Mouse (Mus musculus) forebrain, embryonic 14.5 days (tissue): ENCODE measurements at regions not wholly inside any gene's neighbourhood (a gene's known extent, or its start where the extent isn't known, plus 50 kb on each side); places are given as distances from the start of the nearest gene placed in this dataset.

Experiments
- ATAC-seq: fragments of 200-750 bp; cut with Nextera tagmentation; 2 replicates; pipeline ENCODE4 v1.8.0; 2017; ENCODE audit warnings: mild to moderate bottlenecking, moderate library complexity
- DNase-seq: peaks from one replicate; pipeline ENCODE4 v3.0.0-alpha.2; 2015; ENCODE audit warnings: low spot score
- H3K27ac ChIP-seq: fragments of 300-500 bp; sonication (generic); 2 replicates; pipeline ENCODE4 v1.5.1; 2014; ENCODE audit warnings: low read depth, mild to moderate bottlenecking, control low read depth, low read length, moderate library complexity
- H3K27me3 ChIP-seq: fragments of 300-500 bp; sonication (generic); replicated peaks from 2 replicates; pipeline ENCODE4 v1.6.1; 2014; ENCODE audit warnings: low read length, control low read depth, mixed read lengths; ENCODE audit not compliant: control insufficient read depth, insufficient read depth
- H3K36me3 ChIP-seq: fragments of 300-500 bp; sonication (generic); 2 replicates; pipeline ENCODE4 v1.6.1; 2014; ENCODE audit warnings: low read length, control low read depth; ENCODE audit not compliant: control insufficient read depth, insufficient read depth
- H3K4me1 ChIP-seq: fragments of 300-500 bp; sonication (generic); 2 replicates; pipeline ENCODE4 v1.6.1; 2014; ENCODE audit warnings: antibody characterized with exemption, low read length, control low read depth; ENCODE audit not compliant: control insufficient read depth, insufficient read depth
- H3K4me2 ChIP-seq: fragments of 300-500 bp; sonication (generic); 2 replicates; pipeline ENCODE4 v1.6.1; 2014; ENCODE audit warnings: mild to moderate bottlenecking, control low read depth, low read length
- H3K4me3 ChIP-seq: fragments of 300-500 bp; sonication (generic); 2 replicates; pipeline ENCODE4 v1.5.1; 2014; ENCODE audit warnings: low read depth, low read length, control low read depth
- H3K9ac ChIP-seq: fragments of 300-500 bp; sonication (generic); 2 replicates; pipeline ENCODE4 v1.6.1; 2014; ENCODE audit warnings: mild to moderate bottlenecking, low read length, control low read depth, moderate library complexity
- H3K9me3 ChIP-seq: fragments of 300-500 bp; sonication (generic); replicated peaks from 2 replicates; pipeline ENCODE4 v1.6.1; 2016; ENCODE audit warnings: low read length, control low read depth, mixed read lengths; ENCODE audit not compliant: control insufficient read depth
- WGBS: fragments of 180-500 bp; shearing (Covaris S2); extraction: QIAGEN DNeasy Blood & Tissue Kit; methylation state at CpG from one replicate; pipeline ENCODE4 v1.1.7; 2014; 5-methylcytosine and 5-hydroxymethylcytosine counted together

GRCm38 (mm10) chr4:82029237-82029636 is 586.6 kb upstream of the Mpdz start:
- Histone ChIP-seq H3K4me3 (no peak overlapping the region), H3K4me2 (no peak overlapping the region), H3K36me3 (no peaks in the 10 kb centered on the region), H3K4me1 (peaks cover 6% of the 10 kb centered on the region; the same call in 1 of the 2 replicates), H3K9ac (no peak overlapping the region), H3K27me3 (no peaks in the 10 kb centered on the region), H3K9me3 (no peaks in the 10 kb centered on the region), H3K27ac (no peak overlapping the region)
- 78% methylated on average over 9 of the region's 9 CpGs for WGBS
- no peak for ATAC-seq
- no peak for DNase-seq

GRCm38 (mm10) chr4:82027447-82027881 is 584.8 kb upstream of the Mpdz start:
- WGBS, result 12% methylated on average over 9 of the region's 9 CpGs
- peaks cover 6% of the 10 kb centered on the region; the same call in 1 of the 2 replicates for H3K4me1 ChIP-seq
- peak overlapping the region; percentile 39 for H3K4me2 ChIP-seq
- no peak overlapping the region for H3K4me3 ChIP-seq
- ATAC-seq (peak; percentile 79), DNase-seq (peak; percentile 61)
- 0 out of 2 replicates have a peak overlapping the region, but pooled peaks have one; percentile 21 for H3K27ac ChIP-seq
- no peaks in the 10 kb centered on the region for H3K36me3 ChIP-seq
- H3K27me3 ChIP-seq, result no peaks in the 10 kb centered on the region
- H3K9ac ChIP-seq, result no peak overlapping the region
- H3K9me3 ChIP-seq, result no peaks in the 10 kb centered on the region

DNA sequence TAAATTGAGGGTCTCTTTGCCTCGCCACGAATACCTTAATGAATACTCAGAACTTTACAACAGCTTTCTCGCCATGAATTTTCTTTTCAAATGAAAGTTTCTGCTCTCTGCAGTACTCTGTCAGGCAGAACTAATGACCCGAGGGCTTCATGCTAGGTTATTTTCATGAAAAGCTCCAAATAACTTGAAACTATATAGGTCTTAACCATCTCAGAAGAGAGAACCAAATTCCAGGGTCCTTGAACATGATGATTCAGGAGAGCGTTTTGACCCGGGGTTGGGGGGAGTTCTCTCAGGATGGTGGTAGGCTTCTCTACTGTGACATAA is 558.8 kb upstream of the Mpdz start:
- H3K9ac ChIP-seq, result no peak overlapping the region
- H3K9me3 ChIP-seq, result no peaks in the 10 kb centered on the region
- no peak overlapping the region for H3K4me3 ChIP-seq
- ATAC-seq (no peak), DNase-seq (no peak)
- H3K36me3 ChIP-seq, result no peaks in the 10 kb centered on the region
- no peaks in the 10 kb centered on the region for H3K4me1 ChIP-seq
- 83% methylated on average over 6 of the region's 6 CpGs for WGBS
- no peak overlapping the region for H3K4me2 ChIP-seq
- H3K27ac ChIP-seq, result no peak overlapping the region
- no peaks in the 10 kb centered on the region for H3K27me3 ChIP-seq

- Histone ChIP-seq H3K27me3 (no peaks in the 10 kb centered on the region), H3K4me3 (no peak overlapping the region), H3K36me3 (no peaks in the 10 kb centered on the region), H3K4me1 (no peaks in the 10 kb centered on the region), H3K9ac (no peak overlapping the region), H3K9me3 (no peaks in the 10 kb centered on the region), H3K27ac (no peak overlapping the region), H3K4me2 (no peak overlapping the region)
- DNase-seq, result no peak
- ATAC-seq, result no peak
- 85% methylated on average over 19 of the region's 19 CpGs for WGBS
These were observed 558.2 kb upstream of the Mpdz start for GRCm38 (mm10) chr4:82000590-82001405.

DNA sequence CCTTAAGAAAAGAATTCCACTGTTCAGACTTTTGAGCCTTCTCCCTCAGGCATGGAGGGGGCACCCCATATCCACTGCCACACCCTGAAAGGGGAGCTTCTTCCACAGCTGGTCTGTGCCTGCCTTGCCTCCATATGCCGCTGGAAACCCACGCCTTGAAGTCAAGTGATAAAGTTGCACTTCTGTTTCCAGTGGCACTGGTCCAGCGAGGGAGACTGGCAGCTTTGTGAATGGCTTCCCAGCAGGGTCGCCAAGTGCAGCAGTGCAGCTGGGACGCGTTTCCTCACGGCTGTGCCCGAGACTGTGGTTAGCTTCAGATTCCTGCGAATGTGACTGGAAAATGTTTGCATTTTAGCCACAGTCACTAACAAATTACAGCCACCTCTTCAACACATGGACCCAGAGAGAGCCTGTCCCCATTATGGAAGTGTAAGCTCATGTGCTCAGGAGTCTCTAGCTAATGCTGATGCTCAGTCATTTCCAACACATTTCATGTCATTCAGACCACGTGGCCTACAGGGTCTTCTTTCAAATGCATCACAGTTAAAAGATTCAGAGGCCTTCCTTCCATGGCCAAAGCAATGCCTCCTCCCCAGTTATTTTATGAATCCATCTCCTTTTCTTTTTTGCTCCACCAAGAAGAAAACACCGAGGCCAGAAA is 557.2 kb upstream of the Mpdz start:
- Histone ChIP-seq H3K36me3 (no peaks in the 10 kb centered on the region), H3K9me3 (no peaks in the 10 kb centered on the region), H3K4me3 (no peak overlapping the region), H3K27ac (no peak overlapping the region), H3K9ac (no peak overlapping the region), H3K4me2 (no peak overlapping the region), H3K27me3 (no peaks in the 10 kb centered on the region), H3K4me1 (no peaks in the 10 kb centered on the region)
- 47% methylated on average over 11 of the region's 11 CpGs for WGBS
- ATAC-seq (peak; percentile 46; the same call in 1 of the 2 replicates), DNase-seq (peak; percentile 68)

DNA sequence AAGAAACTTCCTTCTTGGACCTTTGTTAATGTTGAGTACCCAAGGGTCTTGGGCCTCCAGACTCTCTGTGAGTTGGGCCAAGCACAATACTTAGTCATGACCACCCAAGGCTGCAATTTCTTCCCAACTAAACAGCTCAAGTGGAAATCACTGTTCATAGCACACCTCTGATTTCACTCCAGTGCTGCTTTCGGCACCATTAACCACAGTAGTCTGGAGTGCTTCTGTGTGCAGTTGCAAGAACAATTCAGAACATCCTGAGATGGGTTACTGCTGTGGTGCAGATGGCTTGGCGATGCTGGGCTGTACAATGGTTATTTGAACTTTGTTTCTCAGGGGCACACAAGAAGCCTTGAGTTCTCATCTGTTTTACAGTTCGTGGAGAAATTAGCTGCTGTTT is 556.5 kb upstream of the Mpdz start:
- H3K36me3 ChIP-seq, result no peaks in the 10 kb centered on the region
- no peak overlapping the region for H3K4me3 ChIP-seq
- H3K9me3 ChIP-seq, result no peaks in the 10 kb centered on the region
- H3K27ac ChIP-seq, result no peak overlapping the region
- no peak overlapping the region for H3K9ac ChIP-seq
- H3K27me3 ChIP-seq, result no peaks in the 10 kb centered on the region
- ATAC-seq (no peak), DNase-seq (no peak)
- 87% methylated on average over 3 of the region's 3 CpGs for WGBS
- H3K4me1 ChIP-seq, result no peaks in the 10 kb centered on the region
- no peak overlapping the region for H3K4me2 ChIP-seq

DNA sequence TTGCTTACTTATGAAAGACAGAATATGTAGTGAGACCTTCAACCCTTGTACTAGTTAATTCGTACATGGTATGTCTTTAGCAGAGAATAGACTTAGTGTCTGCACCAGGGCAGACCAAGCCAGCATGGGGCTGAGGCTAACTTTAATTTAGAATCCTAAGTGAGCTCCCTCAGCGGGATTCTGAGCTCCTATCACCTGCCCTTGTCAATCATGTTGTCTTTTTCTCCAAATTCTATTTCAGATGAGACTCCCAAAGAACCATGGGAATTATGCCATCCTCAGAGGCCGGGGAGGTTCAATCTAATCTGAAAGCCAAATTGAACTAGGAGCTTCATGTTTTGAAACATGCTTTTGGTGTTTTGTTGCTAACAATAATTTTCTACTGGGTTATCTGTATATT is 553.8 kb upstream of the Mpdz start:
- no peak overlapping the region for H3K4me2 ChIP-seq
- H3K4me3 ChIP-seq, result no peak overlapping the region
- no peaks in the 10 kb centered on the region for H3K4me1 ChIP-seq
- no peak overlapping the region for H3K27ac ChIP-seq
- WGBS, result 74% methylated on average over 3 of the region's 3 CpGs
- no peaks in the 10 kb centered on the region for H3K27me3 ChIP-seq
- H3K9me3 ChIP-seq, result no peaks in the 10 kb centered on the region
- ATAC-seq (no peak), DNase-seq (no peak)
- no peak overlapping the region for H3K9ac ChIP-seq
- no peaks in the 10 kb centered on the region for H3K36me3 ChIP-seq

GRCm38 (mm10) chr4:81995243-81995642 is 552.6 kb upstream of the Mpdz start:
- 96% methylated on average over 3 of the region's 3 CpGs for WGBS
- no peaks in the 10 kb centered on the region for H3K4me1 ChIP-seq
- ATAC-seq (no peak), DNase-seq (no peak)
- no peak overlapping the region for H3K9ac ChIP-seq
- no peak overlapping the region for H3K27ac ChIP-seq
- H3K4me2 ChIP-seq, result no peak overlapping the region
- no peak overlapping the region for H3K4me3 ChIP-seq
- no peaks in the 10 kb centered on the region for H3K27me3 ChIP-seq
- no peaks in the 10 kb centered on the region for H3K9me3 ChIP-seq
- H3K36me3 ChIP-seq, result no peaks in the 10 kb centered on the region

GRCm38 (mm10) chr4:81988796-81989195 is 546.2 kb upstream of the Mpdz start:
- no peaks in the 10 kb centered on the region for H3K9me3 ChIP-seq
- no peak overlapping the region for H3K9ac ChIP-seq
- DNase-seq (peak; percentile 53), ATAC-seq (peak; percentile 40; the same call in 1 of the 2 replicates)
- no peak overlapping the region for H3K4me3 ChIP-seq
- H3K4me2 ChIP-seq, result no peak overlapping the region
- no peaks in the 10 kb centered on the region for H3K27me3 ChIP-seq
- H3K36me3 ChIP-seq, result no peaks in the 10 kb centered on the region
- 56% methylated on average over 2 of the region's 2 CpGs for WGBS
- H3K4me1 ChIP-seq, result no peaks in the 10 kb centered on the region
- H3K27ac ChIP-seq, result no peak overlapping the region
